Mouse (Mus musculus) ES-Bruce4 (cell line): ENCODE results near the gene Zc2hc1b.

ENCODE experiments used
- CTCF ChIP-seq: IDR thresholded peaks from one replicate; pipeline ENCODE4 v1.8.1; 2011; ENCODE audit warnings: low read depth, low read length
- EP300 ChIP-seq: IDR thresholded peaks from 2 replicates; pipeline ENCODE4 v1.6.1; 2011; ENCODE audit warnings: low read depth, low read length; ENCODE audit not compliant: insufficient read depth
- POLR2A ChIP-seq: IDR thresholded peaks from one replicate; pipeline ENCODE4 v1.8.1; 2011; ENCODE audit warnings: low read length; ENCODE audit not compliant: insufficient read depth

DNA sequence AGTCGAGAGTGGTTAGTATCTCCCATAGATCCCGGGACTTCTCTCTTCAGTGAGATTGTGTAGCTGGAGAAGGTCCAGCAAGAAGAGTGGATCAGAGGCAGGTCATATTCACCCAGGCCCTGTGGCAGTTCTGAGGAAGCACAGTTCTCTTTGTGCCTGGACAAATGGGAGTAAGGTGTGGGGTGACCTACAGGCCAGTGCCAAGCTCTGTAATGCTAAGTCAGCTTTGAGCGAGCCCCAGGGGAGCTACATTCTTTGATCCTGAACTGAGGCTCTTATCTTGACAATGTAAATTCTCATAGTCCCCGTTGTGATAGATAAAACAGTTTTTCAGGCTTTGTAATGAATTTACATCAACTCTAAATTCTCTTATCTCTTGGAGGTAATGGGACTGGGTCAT lies 75.5 kb downstream of the Zc2hc1b start:
- TF ChIP-seq CTCF (no peak), EP300 (no peak), POLR2A (no peak)
